Mouse (Mus musculus): ENCODE measurements around the gene Olfr972. TPM values are rescaled to one million over a fixed set of nuclear protein-coding genes. Genes with fewer than 3 reads are reported as not detected.
"Not testable (repeated sequence)": the region's sequence is repeated elsewhere in the genome, so short reads cannot be mapped to it uniquely, and the experiment has no call there.

Olfr972 gene
- not detected for polyA plus RNA-seq (2017; shearing (Covaris generic))

DNA sequence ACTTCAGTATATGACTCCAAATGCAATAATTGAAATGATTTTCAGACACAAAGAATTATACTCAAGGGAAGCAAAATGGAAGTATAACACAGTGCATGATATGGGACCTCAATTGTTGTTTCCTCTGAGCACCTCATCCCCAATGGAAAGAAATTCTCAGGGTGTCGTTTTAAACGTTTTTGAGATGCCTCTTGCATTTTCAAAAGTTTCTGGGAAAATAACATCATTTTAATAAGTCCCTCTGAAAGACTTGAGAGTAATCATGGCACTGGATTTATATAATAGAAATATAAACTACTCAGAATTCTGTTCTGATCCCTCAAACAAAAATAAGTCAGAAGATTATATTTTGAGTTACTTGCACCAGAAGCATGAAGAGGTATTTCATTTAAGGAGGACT, at the start of gene Olfr972:
Olfr972 (plus strand) TSS at position 301 of the 400 bp plus-strand sequence.
- ATAC-seq: no peak

DNA sequence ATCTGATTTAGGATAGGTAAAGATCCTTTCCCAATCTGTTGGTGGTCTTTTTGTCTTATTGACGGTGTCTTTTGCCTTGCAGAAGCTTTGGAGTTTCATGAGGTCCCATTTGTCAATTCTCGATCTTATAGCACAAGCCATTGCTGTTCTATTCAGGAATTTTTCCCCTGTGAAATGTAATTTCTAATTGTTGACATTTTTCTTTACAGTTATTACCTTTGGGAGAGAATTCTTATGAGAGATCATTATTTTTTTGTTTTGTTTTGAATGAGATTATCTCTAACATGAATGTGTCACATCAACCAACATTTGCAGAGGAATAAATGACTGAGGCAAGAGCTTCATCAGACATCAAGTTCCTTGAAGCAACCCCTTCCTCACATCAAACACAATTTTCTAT, 29.6 kb upstream of the Olfr972 start, which contains the start of gene Olfr971:
Olfr971 (plus strand) TSS at position 301 of the 400 bp plus-strand sequence.
- ATAC-seq: not testable (repeated sequence)

DNA sequence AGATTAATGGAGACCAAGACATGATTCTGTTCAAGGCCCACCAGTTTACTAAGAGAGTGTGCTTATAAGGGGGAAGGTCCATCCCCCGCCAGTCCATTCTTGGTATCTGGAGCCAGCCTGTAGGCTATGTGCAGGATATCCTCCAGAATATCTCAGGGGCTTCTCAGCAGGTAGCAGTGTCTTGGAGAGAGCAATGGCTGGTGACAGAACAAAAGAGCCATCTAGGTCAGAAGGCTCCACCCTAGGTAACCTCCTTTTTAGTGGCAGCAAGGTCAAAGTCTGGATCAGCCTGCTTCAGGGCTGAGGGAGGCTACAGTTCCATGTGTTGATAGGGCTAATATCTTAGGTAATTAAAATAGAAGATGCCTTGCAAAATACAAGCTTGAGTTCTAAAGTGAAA, 5.8 kb downstream of the Olfr972 start:
- not testable (repeated sequence) for ATAC-seq

DNA sequence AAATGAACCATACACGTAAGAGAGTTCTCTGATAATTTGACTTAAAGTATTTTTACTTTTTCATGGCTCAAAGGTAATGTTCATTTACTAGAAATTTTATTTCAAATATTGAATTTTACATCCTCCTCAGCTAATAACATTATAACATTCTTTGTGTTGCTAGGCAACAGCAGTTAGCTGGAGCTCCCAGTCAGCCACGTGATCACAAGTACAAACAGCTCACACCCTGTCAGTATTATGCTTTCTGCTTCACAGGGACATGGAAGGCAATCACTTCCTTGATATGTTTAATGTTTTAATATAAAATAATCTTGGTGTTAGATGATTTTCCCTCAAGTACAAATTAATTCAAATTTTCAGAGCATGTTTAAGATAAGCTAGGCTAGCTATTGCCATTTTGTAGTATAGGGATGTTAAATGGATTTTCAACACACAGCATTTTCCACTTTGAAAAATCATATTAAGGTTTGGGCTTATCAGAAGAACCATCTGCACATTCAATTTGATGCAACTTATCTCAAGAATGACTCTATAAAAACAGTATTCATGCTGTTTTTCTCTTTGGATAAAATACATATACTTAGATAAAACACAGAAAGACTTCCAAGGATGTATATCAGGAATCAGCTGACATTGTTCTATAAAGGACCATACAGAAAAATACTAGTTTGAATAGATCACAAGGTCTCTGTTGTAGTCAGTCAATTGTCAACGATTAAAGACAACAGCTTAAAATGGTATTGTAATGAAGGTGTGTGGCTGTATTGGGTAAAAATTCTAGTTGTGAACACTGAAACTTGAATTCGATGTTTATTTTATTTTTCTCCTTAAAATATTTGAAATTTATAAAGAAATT, 11.5 kb downstream of the Olfr972 start:
- ATAC-seq: not testable (repeated sequence)

DNA sequence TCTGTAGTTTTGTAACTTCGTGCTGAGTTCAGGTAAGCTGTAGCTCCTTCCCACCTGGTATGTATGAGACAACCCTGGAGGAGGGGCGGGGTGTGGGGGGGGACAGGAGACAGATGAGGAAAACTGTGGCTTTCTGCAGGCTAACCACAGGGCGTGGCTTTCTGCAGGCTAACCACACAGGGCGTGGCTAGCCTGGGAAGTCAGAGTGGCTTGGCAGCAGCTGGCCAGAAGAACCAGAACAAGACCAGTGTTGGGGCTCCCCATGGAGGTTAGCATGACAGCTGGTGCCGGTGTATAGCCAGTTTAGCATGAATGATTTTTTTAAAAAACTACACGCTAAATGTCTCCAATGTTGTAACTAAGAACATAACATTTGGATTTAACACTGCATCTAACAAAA, 38.9 kb downstream of the Olfr972 start:
- no peak for ATAC-seq

DNA sequence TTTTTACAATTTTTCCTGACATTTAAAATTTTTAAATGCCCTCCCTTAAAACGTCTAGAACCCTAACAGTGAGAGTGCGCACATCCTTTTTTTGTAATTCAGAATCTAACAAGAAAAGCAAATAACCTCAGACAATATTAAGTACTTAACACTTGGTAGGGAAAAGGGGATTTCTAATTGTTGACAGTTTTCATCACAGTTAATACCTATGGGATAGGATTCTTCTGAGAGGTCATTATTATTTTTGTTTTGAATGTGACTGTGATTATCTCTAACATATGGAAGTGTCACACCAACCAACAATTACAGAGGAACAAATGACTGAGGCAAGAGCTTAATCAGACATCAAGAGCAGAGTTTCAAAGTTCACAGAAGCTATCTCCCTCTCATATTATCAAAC, 40.8 kb downstream of the Olfr972 start, which contains the start of gene Olfr229:
Olfr229 (plus strand) TSS at position 301 of the 400 bp plus-strand sequence.
- no peak for ATAC-seq

DNA sequence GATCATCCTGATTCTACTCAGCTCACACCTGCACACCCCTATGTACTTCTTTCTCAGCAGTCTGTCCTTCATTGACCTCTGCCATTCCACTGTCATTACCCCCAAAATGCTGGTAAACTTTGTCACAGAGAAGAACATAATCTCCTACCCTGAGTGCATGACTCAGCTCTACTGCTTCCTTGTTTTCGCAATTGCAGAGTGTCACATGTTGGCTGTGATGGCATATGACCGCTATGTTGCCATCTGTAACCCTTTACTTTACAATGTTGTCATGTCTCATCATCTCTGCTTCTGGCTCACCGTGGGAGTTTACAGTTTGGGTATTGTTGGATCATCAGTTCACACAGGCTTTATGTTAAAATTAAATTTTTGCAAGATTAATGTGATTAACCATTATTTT, 43.7 kb downstream of the Olfr972 start:
- ATAC-seq: no peak

Other genes starting within 250 kb of the Olfr972 start
- not detected for gene Olfr960, start 245.0 kb upstream of the Olfr972 start, polyA plus RNA-seq (2017; shearing (Covaris generic))
- under 1 TPM in 1 of 2 experiments, not detected in 1; 0.18 TPM for gene Olfr961, start 221.3 kb upstream of the Olfr972 start, polyA plus RNA-seq (2017; shearing (Covaris generic))
- not detected for gene Olfr963, start 199.2 kb upstream of the Olfr972 start, polyA plus RNA-seq (2017; shearing (Covaris generic))
- gene Olfr149, start 159.3 kb upstream of the Olfr972 start, polyA plus RNA-seq (2017; shearing (Covaris generic)): under 1 TPM in 1 of 2 experiments, not detected in 1; 0.44 TPM
- gene Olfr965, start 155.1 kb upstream of the Olfr972 start, polyA plus RNA-seq (2017; shearing (Covaris generic)): not detected
- gene Olfr150, start 135.4 kb upstream of the Olfr972 start, polyA plus RNA-seq (2017; shearing (Covaris generic)): not detected
- gene Olfr967, start 120.2 kb upstream of the Olfr972 start, polyA plus RNA-seq (2017; shearing (Covaris generic)): not detected
- not detected for gene Olfr968, start 83.2 kb upstream of the Olfr972 start, polyA plus RNA-seq (2017; shearing (Covaris generic))
- gene Olfr969, start 75.5 kb upstream of the Olfr972 start, polyA plus RNA-seq (2017; shearing (Covaris generic)): not detected
- gene Olfr970, start 57.6 kb upstream of the Olfr972 start, polyA plus RNA-seq (2017; shearing (Covaris generic)): not detected
- not detected for gene Olfr971, start 29.5 kb upstream of the Olfr972 start, polyA plus RNA-seq (2017; shearing (Covaris generic))
- gene Olfr229, start 40.9 kb downstream of the Olfr972 start, polyA plus RNA-seq (2017; shearing (Covaris generic)): not detected
- gene Olfr974, start 71.1 kb downstream of the Olfr972 start, polyA plus RNA-seq (2017; shearing (Covaris generic)): under 1 TPM in 1 of 2 experiments, not detected in 1; 0.24 TPM
- not detected for gene Olfr975, start 85.6 kb downstream of the Olfr972 start, polyA plus RNA-seq (2017; shearing (Covaris generic))
- not detected for gene Olfr976, start 94.7 kb downstream of the Olfr972 start, polyA plus RNA-seq (2017; shearing (Covaris generic))
- not detected for gene Olfr978, start 125.7 kb downstream of the Olfr972 start, polyA plus RNA-seq (2017; shearing (Covaris generic))
- not detected for gene Olfr979, start 137.0 kb downstream of the Olfr972 start, polyA plus RNA-seq (2017; shearing (Covaris generic))
- gene Olfr980, start 143.2 kb downstream of the Olfr972 start, polyA plus RNA-seq (2017; shearing (Covaris generic)): not detected
- not detected for gene Olfr981, start 155.0 kb downstream of the Olfr972 start, polyA plus RNA-seq (2017; shearing (Covaris generic))
- gene Olfr982, start 207.4 kb downstream of the Olfr972 start, polyA plus RNA-seq (2017; shearing (Covaris generic)): not detected
- gene Olfr983, start 227.2 kb downstream of the Olfr972 start, polyA plus RNA-seq (2017; shearing (Covaris generic)): not detected
- gene Olfr984, start 247.8 kb downstream of the Olfr972 start, polyA plus RNA-seq (2017; shearing (Covaris generic)): under 1 TPM in 1 of 2 experiments, not detected in 1; 0.08 TPM

Data from activated CD4-positive, CD25-positive, alpha-beta regulatory T cell, adult 4 months (primary cell).